Mouse (Mus musculus) MEL (cell line): ENCODE measurements around the gene Rassf1.

Experiments
- CHD1 ChIP-seq: IDR thresholded peaks from 2 replicates; pipeline ENCODE4 v1.6.1; 2012; ENCODE audit warnings: low read depth, mild to moderate bottlenecking, inconsistent platforms, low read length, improper control_type of control experiment
- CTCF ChIP-seq, 3 experiments: IDR thresholded peaks in 2 of 3; conservative IDR thresholded peaks in 1 of 3; 2 replicates each; pipeline ENCODE4 v1.5.1; 2011 to 2012; ENCODE audit warnings: low read length in 3 of 3, low read depth in 2 of 3, mild to moderate bottlenecking in 2 of 3, improper control_type of control experiment in 1 of 3, inconsistent platforms in 1 of 3, mixed read lengths in 1 of 3, moderate library complexity in 1 of 3; ENCODE audit not compliant: control insufficient read depth in 1 of 3, insufficient read depth in 1 of 3, poor library complexity in 1 of 3, severe bottlenecking in 1 of 3
- EP300 ChIP-seq, 2 experiments: IDR thresholded peaks; 2 replicates each; pipeline ENCODE4 v1.6.1; 2011; ENCODE audit warnings: improper control_type of control experiment in 2 of 2, low read length in 2 of 2, low read depth in 1 of 2, mild to moderate bottlenecking in 1 of 2
- MAX ChIP-seq: IDR thresholded peaks from 2 replicates; pipeline ENCODE4 v1.6.1; 2011; ENCODE audit warnings: low read length, improper control_type of control experiment
- MXI1 ChIP-seq: IDR thresholded peaks from 2 replicates; pipeline ENCODE4 v1.6.1; 2011; ENCODE audit warnings: mild to moderate bottlenecking, low read depth, low read length, improper control_type of control experiment
- POLR2A ChIP-seq, 2 experiments: IDR thresholded peaks; 2 replicates each; pipeline ENCODE4 v1.6.1; 2011 to 2012; ENCODE audit warnings: low read length in 2 of 2, mild to moderate bottlenecking in 2 of 2, control low read depth in 1 of 2, improper control_type of control experiment in 1 of 2, low read depth in 1 of 2, moderate library complexity in 1 of 2; ENCODE audit not compliant: control insufficient read depth in 1 of 2, insufficient read depth in 1 of 2, poor library complexity in 1 of 2
- POLR2AphosphoS2 ChIP-seq: IDR thresholded peaks from 2 replicates; pipeline ENCODE4 v1.6.1; 2011; ENCODE audit warnings: low read length, improper control_type of control experiment
- USF2 ChIP-seq, 2 experiments: IDR thresholded peaks; 2 replicates each; pipeline ENCODE4 v1.6.1; 2011 to 2012; ENCODE audit warnings: improper control_type of control experiment in 2 of 2, low read length in 2 of 2, borderline replicate concordance in 1 of 2, inconsistent platforms in 1 of 2, low read depth in 1 of 2, mild to moderate bottlenecking in 1 of 2; ENCODE audit not compliant: insufficient read depth in 1 of 2
- ZC3H11A ChIP-seq: IDR thresholded peaks from 2 replicates; pipeline ENCODE4 v1.6.1; 2012; ENCODE audit warnings: low read depth, mild to moderate bottlenecking, inconsistent platforms, low read length, improper control_type of control experiment

- TF ChIP-seq CTCF (IDR thresholded peaks at IDR 0.05 in 2 of 3, conservative IDR thresholded peaks at IDR 0.05 in 1 of 3; ENCODE audit: control insufficient read depth in 1 of 3, insufficient read depth in 1 of 3, low read depth in 2 of 3, low read length in 3 of 3, poor library complexity in 1 of 3, severe bottlenecking in 1 of 3) (no peak), CHD1 (no peak), EP300 (IDR thresholded peaks at IDR 0.05; ENCODE audit: low read depth in 1 of 2, low read length in 2 of 2) (no peak), ZC3H11A (no peak), MAX (peak; percentile 75; the same call in 1 of the 2 replicates), POLR2AphosphoS2 (0 out of 2 replicates have a peak, but pooled peaks have one; percentile 16), MXI1 (peak; percentile 96), USF2 (IDR thresholded peaks at IDR 0.05; ENCODE audit: borderline replicate concordance in 1 of 2, insufficient read depth in 1 of 2, low read depth in 1 of 2, low read length in 2 of 2) (no peak), POLR2A (IDR thresholded peaks at IDR 0.05; ENCODE audit: control insufficient read depth in 1 of 2, insufficient read depth in 1 of 2, low read depth in 1 of 2, low read length in 2 of 2, poor library complexity in 1 of 2) (peak in 1 of 2 experiments; percentile 33; a peak in 1 of 4 replicates)
Observed at GRCm38 (mm10) chr9:107569270-107569669, 17.9 kb downstream of the Rassf1 start.
